Mouse (Mus musculus): ENCODE data around the gene Sim2. TPM values are rescaled to one million over a fixed set of nuclear protein-coding genes. Genes with fewer than 3 reads are reported as not detected.

Sim2 gene
- polyA plus RNA-seq (2012; rRNA removed): not detected in 2 replicates

GRCm38 (mm10) chr16:94084711-94085602, at the start of gene Sim2:
Gene Sim2 (plus strand): TSS chr16:94084931.

Other genes starting within 250 kb of the Sim2 start
- gene Chaf1b, start 201.0 kb upstream of the Sim2 start, polyA plus RNA-seq (2012; rRNA removed): 9.7 and 12.1 TPM in 2 replicates
- gene Cldn14, start 76.1 kb upstream of the Sim2 start, polyA plus RNA-seq (2012; rRNA removed): 8.8 and 10.3 TPM in 2 replicates
- 3.0 and 3.1 TPM in 2 replicates for gene Hlcs, start 228.6 kb downstream of the Sim2 start, polyA plus RNA-seq (2012; rRNA removed)
- 1.3 and 1.6 TPM in 2 replicates for gene Ripply3, start 243.5 kb downstream of the Sim2 start, polyA plus RNA-seq (2012; rRNA removed)